Mouse (Mus musculus) NIH3T3 (cell line): ENCODE measurements at regions not wholly inside any gene's neighbourhood (a gene's known extent, or its start where the extent isn't known, plus 50 kb on each side); places are given as distances from the start of the nearest gene placed in this dataset.
A peak's percentile ranks its signal among the peaks of the same experiment; 100 is the strongest.

Experiments
- DNase-seq: peaks from one replicate; pipeline ENCODE4 v3.0.0-alpha.2; 2012; ENCODE audit warnings: low read depth

DNA sequence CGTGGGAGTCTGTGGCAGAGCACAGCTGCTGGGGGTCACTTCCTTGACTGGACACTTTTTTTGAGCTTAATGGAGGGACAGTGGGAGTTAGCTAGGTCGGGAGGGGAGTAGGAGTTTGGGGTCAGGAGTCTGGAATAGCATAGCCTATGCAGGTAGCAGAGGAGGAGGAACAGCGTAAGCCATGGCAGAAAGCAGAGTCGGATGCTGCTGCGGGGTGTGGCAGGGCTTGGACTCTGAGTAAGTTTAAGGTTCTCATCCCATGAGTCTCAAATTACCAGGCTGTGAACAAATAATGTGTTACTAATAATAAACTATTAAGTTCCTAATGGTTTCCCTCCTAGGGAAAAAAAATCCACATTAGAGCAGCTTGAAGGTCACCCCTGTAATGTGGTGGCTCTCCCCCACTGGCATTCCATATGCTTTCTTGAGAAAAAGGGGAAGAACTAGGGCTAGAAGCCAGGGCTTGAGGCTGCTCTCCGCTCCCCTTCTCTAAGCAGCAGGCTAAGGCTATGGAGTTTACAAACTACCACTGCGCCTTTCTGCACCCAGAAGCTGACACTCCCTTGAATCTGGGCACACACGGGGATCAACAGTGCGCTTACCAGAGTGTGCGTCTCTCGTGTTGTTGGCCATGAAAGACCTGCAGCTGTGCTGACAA is 213.4 kb upstream of the Pgrmc2 start:
- DNase-seq: peak; percentile 66

- DNase-seq: peak; percentile 88
These were observed 212.3 kb upstream of the Pgrmc2 start for GRCm38 (mm10) chr3:41295150-41295549.

- DNase-seq: peak; percentile 66
These were observed 207.9 kb upstream of the Pgrmc2 start for GRCm38 (mm10) chr3:41290535-41291307.

DNA sequence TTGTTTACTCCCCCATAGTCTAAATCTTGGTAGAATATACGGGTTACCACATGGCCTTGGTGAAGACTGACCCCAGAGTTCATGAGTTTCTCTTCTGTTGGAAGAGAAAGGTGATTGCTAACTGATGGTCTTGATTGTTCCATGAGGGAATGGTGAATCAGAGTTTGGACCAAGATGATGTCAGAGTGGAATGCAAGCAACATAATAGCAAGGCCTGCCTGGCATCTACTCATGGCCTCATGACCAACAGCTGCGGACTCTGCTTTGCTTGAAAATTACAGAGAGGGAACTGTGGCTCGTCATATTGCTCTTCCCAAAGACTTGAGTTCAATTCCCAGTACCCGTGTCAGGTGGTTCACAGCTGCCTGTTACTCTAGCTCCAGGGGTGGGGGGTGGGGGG is 205.9 kb upstream of the Pgrmc2 start:
- peak; percentile 75 for DNase-seq

- DNase-seq: peak; percentile 72
These were observed 205.2 kb upstream of the Pgrmc2 start for GRCm38 (mm10) chr3:41288066-41288465.

- peak; percentile 75 for DNase-seq
These were observed 202.5 kb upstream of the Pgrmc2 start for GRCm38 (mm10) chr3:41285336-41285735.

DNA sequence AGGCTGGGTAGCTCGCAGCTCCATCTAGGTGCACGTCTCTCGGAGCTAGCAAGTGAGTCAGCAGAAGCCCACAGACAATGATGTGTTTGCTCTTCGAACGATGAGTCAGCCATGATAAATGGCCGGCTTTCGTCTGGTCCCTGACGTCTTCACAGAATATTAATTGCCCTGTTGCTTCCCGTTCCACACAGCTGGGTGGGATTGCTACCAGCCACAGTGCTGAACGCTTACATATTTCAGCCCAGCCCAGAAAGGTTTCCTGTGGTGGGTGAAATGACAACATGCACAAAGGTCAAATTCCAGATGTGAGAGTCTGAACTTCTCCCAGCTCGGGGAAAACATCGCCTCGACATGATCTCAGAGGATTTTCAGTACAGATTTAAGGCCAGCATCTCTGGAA is 202.1 kb upstream of the Pgrmc2 start:
- peak; percentile 96 for DNase-seq

DNA sequence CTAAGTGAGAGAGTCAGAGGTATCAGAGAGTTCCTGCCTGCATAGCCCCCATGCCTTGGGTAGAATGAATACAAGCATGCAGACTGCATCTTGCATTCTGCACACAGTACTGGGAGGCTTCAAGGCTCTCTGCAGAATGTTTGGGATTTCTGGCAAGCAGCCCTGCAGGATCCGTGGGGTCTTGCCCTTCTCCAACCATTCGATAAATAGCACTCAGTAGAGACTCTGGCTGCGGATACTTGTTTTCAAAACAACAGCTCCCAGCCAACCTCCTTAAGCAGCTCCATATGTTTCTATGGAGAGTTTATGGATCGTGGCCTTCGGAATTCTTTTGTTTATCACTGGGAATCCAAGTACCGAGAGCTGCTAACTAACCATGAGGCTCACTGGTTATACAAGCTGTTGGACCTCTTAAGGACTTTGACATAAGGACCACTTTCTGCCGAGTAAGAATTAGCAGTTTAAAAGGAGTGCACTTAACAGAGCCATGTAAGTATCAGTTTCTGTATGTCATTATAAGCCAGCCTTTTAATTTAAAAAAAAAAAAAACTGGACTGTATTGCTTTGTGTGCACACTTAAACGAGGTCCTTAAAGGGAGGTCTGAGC is 199.7 kb upstream of the Pgrmc2 start:
- DNase-seq: peak; percentile 94

DNA sequence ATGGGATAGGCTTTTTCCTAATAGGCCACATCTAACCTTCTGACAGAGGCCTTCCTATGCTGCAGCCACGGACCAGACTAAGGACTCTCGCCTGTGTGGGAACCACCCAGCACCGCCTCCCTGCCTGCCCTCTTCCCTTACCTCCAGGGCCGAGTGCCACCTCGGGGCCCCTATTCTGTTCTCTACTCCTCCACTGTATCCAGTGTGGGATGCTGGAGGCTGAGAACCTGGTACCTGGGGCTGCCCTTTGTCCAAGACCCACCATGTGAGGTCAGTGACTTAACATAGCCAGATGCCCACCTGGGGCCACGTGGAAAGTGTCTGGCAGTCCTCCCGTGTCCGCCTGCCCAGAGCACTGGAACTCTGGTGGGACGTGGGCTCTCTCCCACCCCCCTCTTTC is 193.2 kb upstream of the Pgrmc2 start:
- DNase-seq: no peak

DNA sequence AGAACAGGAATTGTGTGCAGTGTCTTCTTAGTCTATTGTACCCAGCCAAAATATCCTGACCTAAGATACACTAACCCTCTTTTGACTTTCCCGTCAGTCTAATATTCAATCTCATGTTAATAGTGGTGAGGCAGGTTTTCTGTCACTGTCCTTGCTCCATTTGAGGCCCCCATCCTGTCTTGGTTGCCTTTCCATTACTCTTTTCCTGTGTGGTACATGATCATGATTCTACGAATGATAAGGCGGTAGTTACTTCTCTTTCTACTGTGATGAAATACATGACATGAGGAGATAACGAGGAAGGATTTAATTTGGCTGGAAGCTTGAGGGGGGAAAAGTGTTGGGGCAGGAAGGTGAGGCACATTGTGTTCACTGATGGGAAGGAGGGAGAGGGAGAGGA is 185.7 kb upstream of the Pgrmc2 start:
- no peak for DNase-seq

- DNase-seq: no peak
These were observed 183.4 kb upstream of the Pgrmc2 start for GRCm38 (mm10) chr3:41266216-41266615.

- DNase-seq: no peak
These were observed 182.6 kb upstream of the Pgrmc2 start for GRCm38 (mm10) chr3:41265399-41265798.

DNA sequence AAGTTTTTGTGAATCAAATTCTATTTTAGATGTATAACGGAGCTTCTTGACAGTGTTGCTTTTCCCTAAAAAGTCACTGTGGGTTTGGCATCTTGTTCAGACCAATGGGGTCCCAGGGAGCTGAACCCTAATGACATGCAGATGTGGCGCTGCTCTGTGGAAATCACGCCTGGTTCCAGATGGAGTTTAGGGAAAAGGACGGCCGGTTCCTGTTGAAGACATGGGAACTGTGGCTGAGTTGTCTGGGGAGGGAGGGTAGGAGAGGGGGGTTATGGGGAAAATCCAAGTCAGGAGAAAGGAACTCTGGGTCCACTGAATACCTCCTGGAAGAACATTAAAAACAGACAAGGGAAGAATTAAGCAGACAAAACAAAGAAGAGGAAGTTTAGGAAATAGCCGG is 175.4 kb upstream of the Pgrmc2 start:
- peak; percentile 55 for DNase-seq

- no peak for DNase-seq
These were observed 162.1 kb upstream of the Pgrmc2 start for GRCm38 (mm10) chr3:41244960-41245359.

GRCm38 (mm10) chr3:41241856-41242552 is 159.2 kb upstream of the Pgrmc2 start:
- DNase-seq: peak; percentile 67

- peak; percentile 32 for DNase-seq
These were observed 157.0 kb upstream of the Pgrmc2 start for GRCm38 (mm10) chr3:41239801-41240200.

- DNase-seq: no peak
These were observed 156.4 kb upstream of the Pgrmc2 start for GRCm38 (mm10) chr3:41239246-41239645.

- DNase-seq: no peak
These were observed 155.2 kb upstream of the Pgrmc2 start for GRCm38 (mm10) chr3:41238046-41238445.

DNA sequence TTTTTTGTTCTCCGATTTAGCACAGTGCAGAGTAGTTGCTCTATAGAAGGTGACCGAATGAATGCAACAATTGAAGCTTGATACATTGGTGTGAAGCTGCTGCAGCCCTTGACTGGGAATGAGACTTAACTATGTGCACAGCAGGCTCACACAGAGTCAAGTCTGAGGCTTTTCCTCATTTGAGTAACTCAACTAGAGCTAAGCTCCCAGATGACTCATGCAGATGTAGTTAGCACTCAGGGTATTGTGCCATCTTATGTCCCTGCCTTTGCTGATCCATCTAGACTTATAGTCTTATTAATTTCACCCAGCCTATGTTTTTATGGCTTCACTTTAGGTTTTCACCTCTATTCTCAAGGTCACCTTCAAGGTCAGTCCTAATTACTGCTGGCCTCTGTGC is 152.8 kb upstream of the Pgrmc2 start:
- peak; percentile 60 for DNase-seq

DNA sequence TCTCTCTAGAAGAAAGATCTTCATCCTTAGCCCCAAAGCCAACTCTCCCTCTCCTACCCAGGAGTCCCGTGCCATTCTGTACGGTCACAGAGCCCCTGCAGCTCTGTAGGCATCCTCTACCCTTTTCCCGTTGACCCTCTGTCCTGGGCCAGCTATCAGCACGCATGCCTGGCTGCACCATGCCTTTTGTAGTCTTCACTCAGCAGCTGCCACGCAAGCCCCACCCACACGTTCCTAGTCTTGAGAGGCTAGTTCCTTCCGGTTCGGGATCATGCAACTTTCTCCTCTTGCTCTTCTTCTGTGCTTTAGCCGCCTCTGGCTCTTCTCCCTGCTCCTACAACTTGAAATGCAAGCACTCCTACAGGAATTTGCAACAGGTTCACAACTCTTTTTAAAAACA is 152.1 kb upstream of the Pgrmc2 start:
- no peak for DNase-seq

GRCm38 (mm10) chr3:41234191-41234590 is 151.3 kb upstream of the Pgrmc2 start:
- DNase-seq: no peak

DNA sequence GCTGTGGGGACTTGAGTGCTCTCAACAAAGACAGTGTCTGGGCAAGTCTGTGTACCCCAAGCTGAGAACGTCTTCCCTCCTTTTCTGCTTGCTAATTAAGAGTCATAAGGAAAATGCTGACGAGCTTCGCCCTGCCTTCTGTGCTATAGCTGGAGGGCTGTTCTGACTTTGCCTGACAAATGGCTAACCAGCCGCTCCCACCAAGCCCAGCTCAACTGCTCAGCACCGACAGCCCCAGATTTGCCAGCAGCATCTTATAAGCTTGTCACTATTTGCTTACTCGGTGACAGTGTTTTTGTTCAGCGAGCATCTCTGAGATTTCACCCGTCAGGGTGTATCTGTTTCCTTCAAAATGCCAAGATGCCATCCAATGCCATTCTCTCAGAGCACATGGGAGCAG is 150.6 kb upstream of the Pgrmc2 start:
- DNase-seq: no peak

DNA sequence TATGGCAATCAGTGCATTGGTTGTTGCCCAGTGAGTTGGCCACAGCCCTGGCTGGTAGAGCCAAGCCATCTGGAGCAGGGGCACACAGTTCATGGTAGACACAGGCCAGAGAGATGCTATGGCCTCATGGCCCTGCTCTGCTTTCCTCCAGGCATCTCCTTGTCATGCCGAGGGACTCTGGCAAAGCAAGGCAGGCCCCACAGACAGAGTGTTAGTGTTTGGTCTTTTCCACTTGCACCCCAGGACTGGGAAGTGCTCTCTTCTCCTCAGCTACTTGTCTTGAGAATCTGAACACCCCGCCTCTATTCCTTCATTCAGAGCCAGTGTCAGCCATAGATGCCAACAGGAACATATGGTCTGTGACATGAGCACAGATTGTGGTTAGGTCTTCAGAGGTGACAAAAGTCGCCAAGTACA is 148.1 kb upstream of the Pgrmc2 start:
- DNase-seq: no peak
